9 mouse cellular contexts compared by ENCODE assay signal in the genomic region with DNA sequence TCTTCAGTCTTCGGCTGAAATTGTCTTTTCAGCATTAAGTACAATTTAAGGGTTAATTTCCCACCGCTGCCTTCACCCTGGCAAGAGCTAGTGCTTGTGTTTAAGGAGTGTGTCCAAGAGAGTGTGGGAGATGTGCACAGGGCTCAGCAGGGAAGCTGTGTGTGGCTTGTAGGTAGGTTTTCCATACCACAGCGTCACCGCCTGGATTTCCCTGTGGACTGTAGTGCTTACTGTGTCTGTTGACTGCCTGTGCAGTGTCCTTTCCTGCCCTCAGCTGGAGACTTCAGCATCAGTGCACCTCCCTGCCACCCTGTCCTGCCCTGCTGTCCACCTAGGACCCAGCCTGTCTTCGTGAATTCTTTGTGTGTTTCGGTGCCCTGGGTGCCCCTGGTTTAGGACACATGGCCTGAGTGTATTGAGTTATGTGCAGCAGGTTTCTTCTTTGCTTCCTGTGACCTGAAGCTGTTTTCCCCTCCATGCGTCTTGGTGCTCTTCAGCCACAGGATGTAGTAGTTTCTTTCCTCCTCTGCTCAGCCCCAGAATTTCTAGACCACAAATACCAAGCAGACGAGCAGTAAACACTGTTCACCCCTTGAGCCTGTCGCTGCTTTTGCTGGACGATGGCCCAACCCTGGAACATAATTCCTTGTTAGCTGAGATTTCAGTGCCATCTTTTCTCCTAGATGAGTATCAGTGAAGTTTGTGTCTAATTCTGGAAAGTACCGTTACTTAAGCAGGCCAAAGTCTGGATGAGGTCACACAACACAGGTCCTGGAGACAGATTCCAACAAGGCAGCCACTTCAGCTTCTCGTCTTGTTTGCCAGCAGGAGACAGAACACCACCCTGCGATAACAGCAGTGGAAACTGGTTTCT.
DNase-seq lines count a peak whose midpoint lies in the region; ATAC-seq and TF ChIP-seq lines count a peak whose summit lies in the region.
"Had no signal": no experiment of that assay in that cellular context is flagged by ENCODE, and none has a peak within 500 bp of the region (broad histone marks: within the 10 kb centered on the region; RNA-seq: fewer than 3 reads in every experiment).

No protein-coding gene starts in this region.

- H3K4me2 ChIP-seq in lung, embryonic 14.5 days: no peak overlapping the region
- H3K4me2 ChIP-seq in myocyte (ENCODE audit: low read depth): no peak overlapping the region

- WGBS in lung, embryonic 14.5 days: 51% methylated on average over 13 of the region's 13 CpGs

- TF ChIP-seq POLR2A in cortical plate, adult 2 months (IDR thresholded peaks at IDR 0.05; ENCODE audit: extremely low read depth, insufficient read depth, low read length): no peak
- TF ChIP-seq POLR2A in myocyte (IDR thresholded peaks at IDR 0.05; ENCODE audit: insufficient read length, low read depth): peak; percentile 12

- peak overlapping the region; percentile 30; the same call in 1 of the 2 replicates for H3K27ac ChIP-seq in lung, embryonic 14.5 days (ENCODE audit: low read depth)
- no peak overlapping the region for H3K27ac ChIP-seq in cortical plate, adult 2 months (ENCODE audit: insufficient read depth, low read length)

- H3K9ac ChIP-seq in lung, embryonic 14.5 days: no peak overlapping the region
- H3K9ac ChIP-seq: liver, postnatal 0 days had no signal

- 0 out of 2 replicates have a peak, but pooled peaks have one; percentile 22 for ATAC-seq in frontal cortex, adult (ENCODE audit: low TSS enrichment)
- ATAC-seq in lung, embryonic 14.5 days (ENCODE audit: insufficient read depth): no peak
- no peak for ATAC-seq in erythroblast, adult 5-6 weeks (replicated peaks; ENCODE audit: low FRiP score, poor library complexity, severe bottlenecking)
- ATAC-seq: liver, postnatal 0 days had no signal

- H3K27me3 ChIP-seq in lung, embryonic 14.5 days (ENCODE audit: insufficient read depth, low read length): no peaks in the 10 kb centered on the region
- H3K27me3 ChIP-seq in myocyte (ENCODE audit: control insufficient read depth, insufficient read depth, insufficient read length): no peaks in the 10 kb centered on the region

- peaks cover 32% of the 10 kb centered on the region for H3K4me1 ChIP-seq in lung, embryonic 14.5 days (ENCODE audit: insufficient read depth)
- H3K4me1 ChIP-seq in cortical plate, adult 2 months (ENCODE audit: control insufficient read depth, insufficient read depth, low read length): peaks cover 50% of the 10 kb centered on the region

- peak; percentile 18 for TF ChIP-seq CTCF in lung, embryonic 14.5 days (IDR thresholded peaks at IDR 0.05; ENCODE audit: low read depth)
- peak; percentile 25; the same call in 1 of the 2 replicates for TF ChIP-seq CTCF in cortical plate, adult 2 months (IDR thresholded peaks at IDR 0.05; ENCODE audit: extremely low read depth, insufficient read depth, low read length)

- no peak for DNase-seq in frontal cortex, adult 2 months (ENCODE audit: extremely low spot score in 1 of 2, low spot score in 1 of 2)
- DNase-seq in lung, embryonic 14.5 days: peak; percentile 37
- DNase-seq in lung, postnatal 14 days: no peak
- DNase-seq in yolk sac, embryonic 10.5 days (ENCODE audit: low spot score): no peak
- DNase-seq: liver, postnatal 0 days had no signal

- H3K36me3 ChIP-seq in lung, embryonic 14.5 days (ENCODE audit: insufficient read depth): 0 out of 2 replicates have a peak, but pooled peaks cover 11% of the 10 kb centered on the region
- peaks cover 7% of the 10 kb centered on the region for H3K36me3 ChIP-seq in myocyte (ENCODE audit: control insufficient read depth, insufficient read depth)

- no peak overlapping the region for H3K4me3 ChIP-seq in lung, embryonic 14.5 days (ENCODE audit: low read depth, low read length)
- no peak overlapping the region for H3K4me3 ChIP-seq in cortical plate, adult 2 months (ENCODE audit: insufficient read depth, low read length)
- H3K4me3 ChIP-seq in myocyte: no peak overlapping the region

- peaks cover 56% of the 10 kb centered on the region for H3K79me2 ChIP-seq in myocyte (ENCODE audit: control insufficient read depth, insufficient read depth)

- H3K9me3 ChIP-seq in lung, embryonic 14.5 days (ENCODE audit: low read depth, low read length): no peaks in the 10 kb centered on the region

- H3ac ChIP-seq in myocyte (ENCODE audit: control insufficient read depth, insufficient read length): no peak overlapping the region

TF ChIP-seq in myocyte, 11 proteins besides CTCF, POLR2A, EP300 and RAD21:
- TF ChIP-seq E2F4 (IDR thresholded peaks at IDR 0.05; ENCODE audit: insufficient read depth): no peak
- TF ChIP-seq CEBPB (IDR thresholded peaks at IDR 0.05; ENCODE audit: insufficient read depth, poor library complexity, severe bottlenecking): no peak
- no peak for TF ChIP-seq MYOG (IDR thresholded peaks at IDR 0.05; ENCODE audit: control insufficient read depth in 1 of 3, insufficient read depth in 1 of 3, insufficient read length in 2 of 3, low read depth in 2 of 3)
- TF ChIP-seq TCF3 (IDR thresholded peaks at IDR 0.05; ENCODE audit: insufficient read length, low read depth): no peak
- TF ChIP-seq REST (IDR thresholded peaks at IDR 0.05; ENCODE audit: insufficient read depth, insufficient read length): no peak
- no peak for TF ChIP-seq MAX (IDR thresholded peaks at IDR 0.05; ENCODE audit: low read depth)
- no peak for TF ChIP-seq POLR2AphosphoS2 (IDR thresholded peaks at IDR 0.05; ENCODE audit: insufficient read length, low read depth)
